Mouse (Mus musculus): ENCODE measurements around the gene Slfn3. TPM values are rescaled to one million over a fixed set of nuclear protein-coding genes. Genes with fewer than 3 reads are reported as not detected.

Gene Slfn3
- 0.11 TPM in 1 of 2 replicates, not detected in the other for polyA plus RNA-seq (2012; rRNA removed; ENCODE audit: low replicate concordance)

DNA sequence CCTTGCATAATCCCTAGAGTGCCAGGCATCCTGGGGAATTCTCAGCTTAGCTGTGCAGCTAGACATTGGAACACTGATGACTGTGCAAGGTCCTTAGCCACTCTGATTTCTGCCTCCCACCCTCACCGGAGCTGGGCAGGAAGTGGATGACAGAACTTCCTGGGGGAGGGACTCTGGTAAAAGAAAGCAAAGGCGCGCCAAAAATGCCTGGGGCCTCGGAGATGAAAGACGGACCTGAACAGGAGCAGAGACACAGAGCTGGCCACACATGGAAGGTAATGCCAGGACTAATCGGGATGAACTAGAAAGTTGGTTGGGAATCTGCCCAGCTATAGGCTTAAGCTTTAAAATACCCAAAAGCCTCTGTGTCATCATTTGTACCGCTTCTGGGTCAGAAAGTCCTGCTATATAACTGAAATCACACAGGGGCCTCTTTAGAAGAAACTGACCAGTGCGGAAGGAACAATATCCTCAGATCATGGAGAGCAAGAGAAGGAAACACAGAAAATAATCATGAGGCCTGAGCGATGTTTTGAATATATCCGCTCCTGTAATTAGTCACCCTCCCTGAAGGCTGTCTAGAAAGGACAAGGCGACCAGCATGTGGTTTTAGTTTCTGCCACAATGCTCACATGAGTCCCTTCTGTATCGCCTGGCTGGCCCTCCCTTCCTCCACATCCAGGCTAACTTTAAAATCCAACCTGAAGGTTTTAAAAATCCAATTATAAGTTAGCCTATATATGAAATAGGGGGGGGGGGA is at the start of gene Slfn3:
Gene Slfn3, plus strand, starts transcription at position 197 of the 760 bp plus-strand sequence.

DNA sequence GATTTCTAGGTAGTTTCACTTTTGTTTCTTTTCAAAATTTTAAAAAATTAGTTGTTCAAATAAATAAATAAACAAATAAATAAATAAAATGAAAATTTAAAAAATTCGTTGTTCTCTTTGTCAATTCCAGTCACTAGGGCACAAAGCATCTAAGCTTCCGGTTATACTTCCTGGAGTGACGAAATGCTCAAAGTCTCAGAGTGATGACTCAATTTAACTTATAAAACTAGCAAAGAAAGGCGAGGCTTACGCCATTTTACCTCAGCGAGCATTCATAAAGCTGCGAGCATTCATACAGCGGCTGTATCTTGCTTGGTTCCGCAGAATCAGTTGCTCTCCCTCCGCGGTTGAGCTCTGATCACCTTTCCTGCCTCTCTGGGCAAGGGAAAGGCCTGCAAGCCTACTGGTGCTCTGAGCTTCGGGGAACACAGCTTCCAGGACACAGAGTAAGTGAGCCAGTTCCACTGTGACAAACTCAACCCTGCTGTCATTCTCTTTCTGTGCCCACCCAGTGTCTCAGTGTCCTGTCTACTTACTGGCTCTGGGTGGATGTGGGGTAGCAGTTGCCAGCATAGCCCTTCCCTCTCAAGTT is 16.1 kb upstream of the Slfn3 start, which contains the start of gene Slfn4:
Gene Slfn4, plus strand, starts transcription at position 239 of the 592 bp plus-strand sequence.

Other genes starting within 250 kb of the Slfn3 start
- gene Slfn5, start 240.0 kb upstream of the Slfn3 start, polyA plus RNA-seq (2012; rRNA removed; ENCODE audit: low replicate concordance), result 0.28 and 0.30 TPM in 2 replicates
- 0.26 and 0.35 TPM in 2 replicates for gene Slfn9, start 199.5 kb upstream of the Slfn3 start, polyA plus RNA-seq (2012; rRNA removed; ENCODE audit: low replicate concordance)
- 0.18 and 0.36 TPM in 2 replicates for gene Slfn8, start 170.5 kb upstream of the Slfn3 start, polyA plus RNA-seq (2012; rRNA removed; ENCODE audit: low replicate concordance)
- 0.86 and 5.1 TPM in 2 replicates for gene Slfn2, start 126.2 kb upstream of the Slfn3 start, polyA plus RNA-seq (2012; rRNA removed; ENCODE audit: low replicate concordance)
- gene Slfn1, start 74.5 kb upstream of the Slfn3 start, polyA plus RNA-seq (2012; rRNA removed; ENCODE audit: low replicate concordance), result 0.06 and 0.34 TPM in 2 replicates
- gene Slfn4, start 16.1 kb upstream of the Slfn3 start, polyA plus RNA-seq (2012; rRNA removed; ENCODE audit: low replicate concordance), result 0.32 and 0.36 TPM in 2 replicates
- gene Slfn14, start 95.4 kb downstream of the Slfn3 start, polyA plus RNA-seq (2012; rRNA removed; ENCODE audit: low replicate concordance), result not detected in 2 replicates
- 14.4 and 18.1 TPM in 2 replicates for gene Ap2b1, start 107.7 kb downstream of the Slfn3 start, polyA plus RNA-seq (2012; rRNA removed; ENCODE audit: low replicate concordance)
- 3.7 and 6.7 TPM in 2 replicates for gene Pex12, start 111.3 kb downstream of the Slfn3 start, polyA plus RNA-seq (2012; rRNA removed; ENCODE audit: low replicate concordance)
- gene Rasl10b, start 217.8 kb downstream of the Slfn3 start, polyA plus RNA-seq (2012; rRNA removed; ENCODE audit: low replicate concordance), result 0.67 and 0.92 TPM in 2 replicates
- gene Gas2l2, start 238.1 kb downstream of the Slfn3 start, polyA plus RNA-seq (2012; rRNA removed; ENCODE audit: low replicate concordance), result 0.19 TPM in 1 of 2 replicates, not detected in the other
- 0.43 and 3.5 TPM in 2 replicates for gene 1700020L24Rik, start 246.3 kb downstream of the Slfn3 start, polyA plus RNA-seq (2012; rRNA removed; ENCODE audit: low replicate concordance)

Data from duodenum, adult 2 months (tissue).